Comparison of ENCODE assay signal across 10 mouse cellular contexts in genomic region chr12:16874086-16874485, GRCm38 (mm10). TPM values are rescaled to one million over a fixed set of nuclear protein-coding genes. Genes with fewer than 3 reads are reported as not detected.
DNase-seq lines count a peak whose midpoint lies in the region; ATAC-seq lines count a peak whose summit lies in the region.
"Had no signal": no experiment of that assay in that cellular context is flagged by ENCODE, and none has a peak within 500 bp of the region (broad histone marks: within the 10 kb centered on the region; RNA-seq: fewer than 3 reads in every experiment).

No protein-coding gene starts in this region.

- no peak overlapping the region for H3K27ac ChIP-seq in forebrain, embryonic 12.5 days
- H3K27ac ChIP-seq: neural tube, embryonic 13.5 days had no signal

- no peak overlapping the region for H3K4me3 ChIP-seq in forebrain, embryonic 12.5 days (replicated peaks)
- H3K4me3 ChIP-seq: neural tube, embryonic 13.5 days had no signal

- no peak for ATAC-seq in cerebellum, adult (ENCODE audit: insufficient number of reproducible peaks, low FRiP score, low TSS enrichment)
- no peak for ATAC-seq in forebrain, embryonic 12.5 days (ENCODE audit: low FRiP score)
- ATAC-seq in frontal cortex, adult (ENCODE audit: low TSS enrichment): no peak

- no peaks in the 10 kb centered on the region for H3K36me3 ChIP-seq in forebrain, embryonic 12.5 days (replicated peaks)
- H3K36me3 ChIP-seq: neural tube, embryonic 13.5 days had no signal

- 77% methylated on average over 2 of the region's 2 CpGs for WGBS in forebrain, embryonic 12.5 days

- H3K4me2 ChIP-seq in forebrain, embryonic 12.5 days: no peak overlapping the region
- H3K4me2 ChIP-seq: neural tube, embryonic 13.5 days had no signal

- DNase-seq in cerebellum, adult 11-12 months: peak; percentile 65
- DNase-seq in T-cell, adult 2 months (ENCODE audit: low spot score): peak; percentile 80
- DNase-seq in gastrocnemius, postnatal 14 days: peak; percentile 75
- peak; percentile 58 for DNase-seq in lung, postnatal 14 days
- no peak for DNase-seq in ovary, adult 18-20 months (ENCODE audit: low spot score)
- DNase-seq: left cerebral cortex, postnatal 4 days had no signal

- no peaks in the 10 kb centered on the region for H3K27me3 ChIP-seq in forebrain, embryonic 12.5 days
- H3K27me3 ChIP-seq: neural tube, embryonic 13.5 days had no signal

- intact Hi-C loops in gastrocnemius, postnatal 14 days (cut with DNase I; ENCODE audit: low total_unique reads): no loop called here

- no peaks in the 10 kb centered on the region for H3K9me3 ChIP-seq in forebrain, embryonic 12.5 days
- H3K9me3 ChIP-seq: neural tube, embryonic 13.5 days had no signal

- H3K9ac ChIP-seq in forebrain, embryonic 12.5 days: no peak overlapping the region
- H3K9ac ChIP-seq: neural tube, embryonic 13.5 days had no signal

- peaks cover 15% of the 10 kb centered on the region for H3K4me1 ChIP-seq in forebrain, embryonic 12.5 days

RNA-seq across cellular contexts. Expression of gene Rock2, which starts 20.6 kb away (rescaled TPM):
- total RNA-seq in gastrocnemius, postnatal 14 days (2021): 10 to 100 TPM; 71.6 to 76.3 TPM
- polyA plus RNA-seq in forebrain, embryonic 12.5 days (2016; fragmentation: Nextera tagmentation; extraction: Ambion mirVana): 21.0 and 22.9 TPM in 2 replicates
